Mouse (Mus musculus): ENCODE data around the gene Nt5c. TPM values are rescaled to one million over a fixed set of nuclear protein-coding genes. Genes with fewer than 3 reads are reported as not detected.
"Not testable (repeated sequence)": the region's sequence is repeated elsewhere in the genome, so short reads cannot be mapped to it uniquely, and the experiment has no call there.

Gene Nt5c
- 10 to 100 TPM; 62.5 to 67.8 TPM for total RNA-seq (2021)

DNA sequence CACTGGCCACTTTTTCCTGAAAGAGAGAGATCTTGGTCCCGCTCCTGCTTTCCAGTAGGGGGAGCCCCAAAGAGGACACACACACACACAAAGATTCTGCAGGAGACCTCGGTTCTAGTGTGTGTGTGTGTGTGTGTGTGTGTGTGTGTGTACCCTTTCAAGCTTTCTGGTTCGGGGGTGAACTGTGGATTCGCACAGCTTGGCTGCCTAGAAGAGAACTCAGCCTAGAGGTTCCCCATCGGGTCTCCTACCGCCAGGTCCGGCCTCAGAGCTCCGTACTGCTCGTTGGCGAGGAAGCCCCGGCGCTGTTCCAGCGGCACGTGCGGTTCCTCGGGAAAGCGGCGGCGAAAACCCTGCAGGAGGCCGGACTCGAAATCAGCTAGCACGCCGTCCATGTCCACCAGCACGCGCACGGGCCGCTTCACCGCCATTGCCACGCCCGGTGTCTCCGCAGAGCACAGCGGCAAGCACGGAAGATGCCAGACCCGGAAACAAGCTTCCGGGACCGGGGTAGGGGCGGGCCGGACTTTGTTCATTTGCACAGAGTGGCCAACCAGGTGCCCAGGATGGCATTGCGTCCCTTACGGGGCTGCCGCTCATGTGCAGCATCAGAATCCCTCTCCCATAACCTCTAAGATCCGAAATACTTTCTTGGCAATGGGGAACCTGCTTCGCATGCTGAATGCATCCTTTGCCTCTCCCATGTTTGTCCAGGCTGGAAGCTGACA, at the start of gene Nt5c:
Gene Nt5c (minus strand): TSS at position 507 of the 728 bp plus-strand sequence.
- DNase-seq: peak; percentile 81 to 85

DNA sequence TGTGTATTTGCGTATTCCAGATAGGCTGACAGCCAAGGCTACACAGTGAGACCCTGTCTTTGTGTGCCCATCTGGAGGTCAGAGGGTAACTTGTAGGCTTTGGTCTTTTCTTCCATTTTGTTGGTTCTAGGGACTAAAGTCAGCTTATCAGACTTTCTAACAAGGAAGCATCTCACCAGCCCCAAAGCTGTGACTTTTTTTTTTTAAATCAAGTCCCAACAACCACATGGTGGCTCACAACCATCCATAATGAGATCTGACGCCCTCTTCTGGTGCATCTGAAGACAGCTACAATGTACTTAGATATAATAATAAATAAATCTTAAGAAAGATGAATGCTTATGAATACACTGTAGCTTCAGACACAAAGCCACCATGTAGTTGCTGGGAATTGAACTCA, 46.4 kb upstream of the Nt5c start:
- no peak for DNase-seq

DNA sequence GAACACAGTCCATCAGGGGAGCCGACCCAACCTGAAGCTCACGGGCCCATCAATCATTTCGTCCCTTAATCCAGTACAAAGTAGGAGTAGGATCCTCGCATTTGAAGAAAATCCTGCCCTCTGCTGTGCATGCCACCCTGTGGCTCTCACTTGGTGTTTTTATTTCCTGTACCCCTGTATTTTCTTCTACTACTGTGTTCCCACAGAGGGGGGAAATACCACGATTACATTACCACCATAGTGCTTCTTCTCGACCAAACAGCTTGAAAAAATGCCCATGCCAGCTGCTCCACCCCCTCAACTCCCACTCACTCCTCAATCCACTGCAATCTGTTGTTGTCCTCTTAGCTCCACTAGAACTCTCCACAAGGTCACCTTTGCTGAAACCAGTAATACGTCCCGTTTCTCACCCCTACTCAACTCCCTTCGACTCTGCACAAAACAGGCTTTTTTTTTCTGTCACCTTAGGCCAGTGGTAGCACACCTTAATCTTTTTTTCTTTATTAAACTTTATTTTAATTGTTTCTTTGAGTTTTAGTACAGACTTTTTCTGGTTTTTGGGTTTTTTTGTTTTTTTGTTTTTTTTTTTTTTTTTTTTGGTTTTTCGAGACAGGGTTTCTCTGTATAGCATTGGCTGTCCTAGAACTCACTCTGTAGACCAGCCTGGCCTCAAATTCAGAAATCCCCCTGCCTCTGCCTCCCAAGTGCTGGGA, 45.4 kb upstream of the Nt5c start:
- DNase-seq: peak; percentile 26 to 49

DNA sequence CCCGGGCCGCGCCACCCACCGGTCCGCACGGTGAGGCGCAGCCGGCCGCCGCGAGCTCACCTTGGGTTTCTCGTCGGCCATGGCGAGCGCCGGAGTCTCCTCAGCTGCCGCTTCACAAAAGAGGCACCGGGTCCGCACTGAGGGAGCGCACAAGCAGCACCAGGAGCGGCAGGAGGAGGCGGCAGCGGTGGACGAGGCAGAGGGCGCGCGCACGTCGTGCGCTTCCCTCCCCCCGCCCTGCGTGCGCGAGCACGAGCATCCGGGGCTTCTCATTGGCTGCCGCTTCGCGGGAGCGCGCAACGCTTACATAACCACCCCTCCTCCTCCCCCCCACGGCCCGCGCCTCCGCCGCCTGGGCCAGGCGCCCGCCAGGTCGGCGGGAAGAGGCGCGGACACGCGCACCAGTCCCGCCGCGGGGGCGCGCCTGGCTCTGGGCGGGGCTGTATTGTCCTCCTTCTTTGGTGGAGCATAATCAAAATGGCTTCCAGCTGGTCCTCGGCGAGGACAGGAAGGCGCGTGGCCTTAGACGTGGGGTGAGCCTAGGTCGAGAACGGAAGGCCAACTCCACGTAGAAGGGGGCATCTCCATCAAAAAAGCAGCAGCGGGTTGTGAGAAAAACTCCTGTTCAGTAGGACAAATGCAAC, 44.5 kb upstream of the Nt5c start, which contains the start of gene Sumo2:
Gene Sumo2 (minus strand): TSS at position 239 of the 644 bp plus-strand sequence.
- DNase-seq: peak; percentile 97

DNA sequence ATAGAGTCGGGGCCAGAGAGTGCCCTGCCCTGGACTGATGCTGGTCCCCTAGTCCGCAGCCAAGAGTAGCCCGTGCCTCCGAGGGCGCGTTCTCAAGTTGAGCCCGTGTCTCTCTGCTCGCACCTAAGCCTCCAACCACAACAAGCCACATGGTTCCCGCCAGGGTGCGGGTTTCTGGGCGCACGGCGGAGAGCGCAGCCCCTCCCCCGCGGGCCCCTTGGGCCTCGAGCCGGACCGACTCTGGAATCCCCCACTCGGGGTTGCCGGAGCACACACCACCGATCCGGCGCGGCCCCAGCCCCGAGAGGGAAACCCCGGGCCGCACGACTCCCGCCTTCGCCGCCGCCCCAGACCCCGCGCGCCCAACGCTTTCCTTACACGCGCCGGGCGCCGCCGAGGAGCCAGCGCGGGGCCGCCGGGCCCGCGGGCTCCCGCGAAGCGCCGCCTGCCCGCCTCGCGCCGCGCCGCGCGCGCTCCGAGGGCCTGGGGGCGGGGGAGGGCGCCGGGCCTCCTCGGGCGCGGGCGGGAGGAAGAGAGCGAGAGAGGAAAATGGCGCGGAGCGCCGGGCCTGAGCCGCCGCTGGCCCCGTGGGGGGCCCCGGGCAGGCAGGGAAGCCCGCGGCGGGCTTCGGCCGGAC, 43.9 kb upstream of the Nt5c start:
- peak; percentile 49 to 60 for DNase-seq

DNA sequence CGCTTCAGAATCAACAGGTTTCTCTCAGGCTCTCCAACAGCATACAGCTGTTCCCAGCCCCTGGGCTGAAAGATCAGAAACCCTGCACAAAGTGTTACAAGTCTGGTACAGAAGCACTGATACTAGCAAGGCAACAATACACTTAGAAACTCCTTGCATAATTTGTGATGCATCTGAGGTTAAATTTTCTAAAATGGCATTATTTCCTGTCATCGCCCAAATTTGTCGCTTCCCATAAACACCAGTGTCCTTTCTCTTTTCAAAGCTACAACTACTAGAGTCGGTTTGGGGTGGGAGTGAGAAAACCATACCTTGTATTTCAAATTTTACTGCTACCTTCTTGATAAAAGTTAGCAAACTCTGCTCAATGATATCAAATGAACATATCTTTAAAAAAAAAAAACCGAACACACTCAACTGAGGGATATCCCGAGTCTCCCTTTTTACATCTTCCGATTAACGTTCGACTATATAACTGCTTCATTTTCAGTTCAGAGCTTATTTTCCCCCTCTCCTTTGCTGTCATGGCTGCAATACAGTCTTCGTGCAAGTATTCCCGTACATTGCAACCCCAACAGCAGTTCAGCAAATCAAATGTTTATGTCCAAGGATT, 43.2 kb upstream of the Nt5c start:
- DNase-seq: no peak

DNA sequence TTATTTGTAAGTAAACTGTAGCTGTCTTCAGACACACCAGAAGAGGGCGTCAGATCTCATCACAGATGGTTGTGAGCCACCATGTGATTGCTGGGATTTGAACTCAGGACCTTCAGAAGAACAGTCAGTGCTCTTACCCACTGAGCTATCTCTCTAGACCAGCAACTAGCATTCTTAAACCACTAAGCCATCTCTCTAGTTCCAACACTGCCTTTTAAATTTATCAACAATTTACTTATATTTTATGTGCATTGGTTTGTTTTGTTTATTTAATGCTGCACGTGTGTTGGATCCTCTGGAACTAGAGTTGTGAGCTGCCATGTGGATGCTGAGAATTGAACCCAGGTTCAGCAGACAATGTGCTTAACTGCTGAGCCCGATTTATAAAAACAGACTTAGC, 34.8 kb upstream of the Nt5c start:
- DNase-seq: not testable (repeated sequence)

DNA sequence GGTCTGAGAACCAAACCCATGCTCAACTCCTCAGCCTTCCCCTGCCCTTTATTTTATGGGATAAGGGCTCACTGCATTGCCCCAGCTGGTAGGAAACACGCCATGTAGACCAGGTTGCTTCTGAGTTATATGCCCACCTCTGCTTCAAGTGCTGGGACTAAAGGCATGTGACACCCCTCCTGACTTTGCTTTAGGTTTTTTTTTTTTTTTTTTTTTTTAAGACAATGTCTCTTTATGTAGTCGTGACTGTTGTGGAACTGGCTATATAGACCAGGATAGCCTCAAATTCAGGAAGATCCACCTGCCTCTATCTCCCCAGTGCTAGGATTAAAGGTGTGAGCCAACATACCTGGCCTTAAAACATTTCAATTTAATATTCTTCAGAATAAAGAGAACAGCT, 31.0 kb upstream of the Nt5c start:
- no peak for DNase-seq

DNA sequence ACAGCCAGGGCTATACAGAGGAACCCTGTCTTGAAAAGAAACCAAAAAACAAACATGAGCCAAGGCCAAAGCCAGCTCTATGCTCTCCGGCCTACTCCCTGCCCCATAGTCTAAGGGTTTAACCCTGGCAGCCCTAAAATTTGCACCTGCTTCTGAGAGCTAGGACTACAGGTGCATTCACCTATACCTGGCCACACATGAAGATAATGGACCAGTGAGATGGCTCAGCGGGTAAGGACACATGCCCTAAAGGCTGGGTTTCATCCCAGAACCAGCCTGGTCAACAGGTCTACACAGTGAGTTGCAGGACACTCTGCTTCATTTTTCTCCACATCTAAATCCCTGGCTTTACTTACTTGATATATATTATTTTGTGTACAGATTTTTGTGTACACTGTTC, 30.6 kb upstream of the Nt5c start:
- DNase-seq: no peak

DNA sequence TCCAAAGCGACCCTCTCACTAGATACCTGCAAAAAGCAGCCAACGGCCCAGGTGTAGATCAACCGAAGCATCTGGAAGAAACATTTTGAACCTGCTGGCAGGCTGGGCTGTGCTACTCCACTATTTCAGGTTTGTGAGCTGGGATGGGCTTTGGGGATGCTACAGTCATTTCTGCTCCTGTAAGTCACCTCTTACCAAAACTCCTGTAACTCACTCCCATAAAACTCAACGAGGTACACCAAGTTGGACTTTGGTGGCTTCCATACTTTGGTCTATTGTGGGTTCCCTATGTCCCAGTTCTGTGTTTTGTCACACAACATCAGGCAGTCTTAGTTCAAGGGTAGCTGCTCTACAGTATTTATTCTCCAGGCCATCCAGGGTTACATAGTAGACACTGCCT, 29.4 kb upstream of the Nt5c start:
- DNase-seq: no peak

DNA sequence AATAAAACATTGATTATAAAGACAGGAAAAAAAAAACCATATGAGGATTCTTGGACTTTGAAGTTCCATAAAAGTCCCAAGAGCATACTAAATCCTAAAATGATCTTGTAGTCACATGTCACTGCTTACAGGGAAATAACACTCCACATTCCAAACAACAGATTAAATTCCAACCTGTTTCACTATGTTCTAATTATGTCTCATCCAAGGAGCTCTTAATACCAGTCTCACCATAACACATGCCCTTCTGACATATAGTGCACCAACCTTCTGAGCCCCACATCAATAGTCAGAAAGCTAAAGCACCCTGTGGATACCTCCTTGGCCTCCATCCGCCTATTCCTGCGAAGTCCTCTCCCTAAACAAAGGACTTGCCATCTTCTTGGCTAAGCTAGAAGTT, 28.6 kb upstream of the Nt5c start:
- no peak for DNase-seq

DNA sequence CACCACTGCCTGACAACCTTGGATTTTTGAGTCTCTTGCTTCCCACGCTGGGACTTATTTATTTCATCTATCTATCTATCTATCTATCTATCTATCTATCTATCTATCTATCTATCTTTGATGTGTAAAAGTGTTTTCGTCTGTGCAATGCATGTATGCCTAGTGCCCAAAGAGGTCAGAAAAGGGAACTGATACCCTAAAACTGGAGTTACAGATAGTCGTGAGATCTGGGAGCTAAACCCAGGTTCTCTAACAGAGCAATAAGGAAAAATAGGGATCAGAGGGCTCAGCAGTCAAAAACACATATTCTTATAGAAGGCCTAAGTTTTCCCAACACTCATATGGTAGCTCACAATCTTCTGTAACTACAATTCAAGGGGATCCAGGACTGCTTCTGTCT, 27.9 kb upstream of the Nt5c start:
- no peak for DNase-seq

DNA sequence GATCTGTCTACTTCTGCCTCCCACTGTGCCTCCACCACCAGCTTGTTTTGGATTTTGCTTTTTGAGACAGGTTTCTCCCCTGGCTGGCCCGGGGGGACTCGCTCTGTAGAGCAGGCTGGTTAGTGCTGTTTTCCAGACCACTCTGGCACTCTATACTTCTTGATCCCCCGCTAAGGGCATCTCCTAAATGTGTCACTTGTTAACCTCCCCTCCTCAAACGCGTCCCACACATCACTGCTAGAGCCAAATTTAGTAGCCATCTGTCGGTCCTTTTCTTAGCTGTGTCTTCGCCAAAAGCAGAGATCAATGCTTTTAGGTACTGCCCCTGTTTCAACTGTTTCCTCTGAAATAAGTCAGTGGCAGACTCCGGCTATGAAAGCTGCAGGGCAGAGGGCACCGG, 27.0 kb upstream of the Nt5c start:
- no peak for DNase-seq

DNA sequence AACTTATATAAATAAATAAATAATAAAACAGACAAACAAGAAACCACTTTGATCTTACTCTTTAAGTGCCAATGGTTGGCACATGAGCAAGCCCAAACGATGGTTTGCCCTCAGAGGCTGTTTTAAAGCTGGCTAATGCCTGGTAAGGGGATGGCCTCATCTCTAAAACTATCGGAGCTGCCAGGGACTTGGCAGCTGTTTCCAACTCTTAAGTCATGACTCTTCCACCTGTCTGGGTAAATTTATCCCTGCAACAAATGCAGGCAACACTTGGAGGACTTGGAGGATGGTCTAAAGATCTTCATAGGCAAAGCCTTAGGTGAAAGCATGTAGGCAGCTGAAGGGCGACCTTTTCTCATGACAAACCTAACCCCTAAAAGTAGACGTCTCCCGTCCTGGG, 25.3 kb upstream of the Nt5c start:
- no peak for DNase-seq

DNA sequence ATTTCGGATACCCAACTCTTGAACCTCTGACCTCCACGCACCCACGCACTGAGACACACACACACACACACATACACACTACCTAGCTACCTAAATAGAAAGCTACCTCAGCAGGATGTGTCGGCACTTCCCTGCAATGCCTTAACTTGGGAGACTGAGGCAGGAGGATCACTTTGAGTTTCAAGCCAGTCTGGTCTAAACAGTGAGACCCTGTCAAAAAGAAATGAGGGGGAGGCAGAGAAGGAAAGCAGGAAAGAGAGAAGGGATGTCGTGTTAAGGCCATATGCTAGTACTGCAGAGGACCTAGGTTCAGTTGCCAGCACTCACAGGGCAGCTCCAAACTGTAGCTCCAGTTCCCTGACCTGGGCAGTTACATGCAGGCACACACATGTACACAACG, 23.4 kb upstream of the Nt5c start:
- no peak for DNase-seq

DNA sequence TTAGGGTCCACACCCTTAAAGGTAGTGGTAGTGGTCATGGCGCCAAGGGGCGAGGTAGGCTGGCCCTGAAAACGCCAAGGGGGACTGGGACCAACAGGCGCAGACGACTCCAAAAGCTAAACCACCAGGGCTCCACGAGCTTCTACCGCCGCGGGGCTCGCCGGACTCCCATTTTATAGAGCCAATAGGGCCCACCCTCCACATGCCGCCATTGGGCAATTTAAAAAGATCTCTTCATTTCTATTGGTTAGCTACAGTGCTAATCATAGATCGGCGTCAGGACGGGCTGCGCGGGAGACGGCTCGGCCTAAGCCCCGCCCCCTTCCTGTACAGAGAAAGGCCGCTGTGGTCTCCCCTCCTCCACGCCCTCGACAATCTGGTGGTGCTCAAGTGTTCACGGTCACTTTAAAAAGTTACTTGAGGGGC, 22.6 kb upstream of the Nt5c start, which contains the start of gene Jpt1:
Gene Jpt1 (minus strand): TSS at position 150 of the 426 bp plus-strand sequence.
- DNase-seq: peak; percentile 94 to 97

DNA sequence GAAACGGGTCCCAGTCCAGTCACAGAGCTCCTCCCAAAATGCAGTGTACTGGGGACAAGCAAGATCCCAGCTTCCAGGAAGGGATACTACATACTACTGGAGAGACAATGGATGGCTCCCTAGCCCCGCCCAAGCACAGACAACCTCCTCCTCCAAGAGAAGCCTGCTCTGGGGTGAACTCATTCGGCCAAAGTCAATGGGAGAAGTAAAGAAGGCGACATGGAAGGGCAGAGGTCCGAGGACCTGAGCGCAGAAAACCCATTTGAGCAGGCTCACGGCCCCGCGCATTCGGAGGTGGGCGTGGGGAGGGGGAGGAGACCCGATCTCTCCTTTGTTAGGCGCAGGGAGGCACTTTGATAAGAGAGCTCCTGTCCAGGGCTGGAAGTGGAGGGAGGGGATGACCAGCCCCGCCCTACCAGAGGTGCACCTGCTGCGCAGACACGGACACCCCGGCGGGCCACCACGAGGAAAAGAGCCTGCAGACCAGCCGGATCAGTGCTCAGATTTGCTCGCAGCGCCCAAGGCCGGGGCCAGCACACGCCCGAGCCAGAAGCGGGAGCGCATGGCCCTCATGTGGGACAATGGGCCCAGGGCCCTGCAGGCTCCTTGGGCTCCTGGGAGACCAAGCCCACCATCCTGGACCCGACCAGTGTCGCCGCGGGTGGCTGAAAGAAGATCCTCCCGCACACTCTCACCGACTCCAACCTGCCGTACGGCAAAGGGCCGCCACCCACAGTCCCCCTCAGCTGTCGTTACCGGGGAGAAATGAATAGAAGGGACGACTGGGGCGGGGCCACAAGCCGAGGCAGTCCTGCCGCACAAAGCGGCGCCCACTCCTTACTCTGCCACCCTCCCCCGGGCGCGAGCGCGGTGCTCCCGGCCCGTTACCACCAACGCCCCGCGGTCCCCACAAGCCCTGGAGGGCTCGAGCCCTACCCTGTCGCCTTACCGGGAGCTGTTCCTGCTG, 21.9 kb upstream of the Nt5c start:
- peak in 1 of 2 experiments; percentile 34 for DNase-seq

DNA sequence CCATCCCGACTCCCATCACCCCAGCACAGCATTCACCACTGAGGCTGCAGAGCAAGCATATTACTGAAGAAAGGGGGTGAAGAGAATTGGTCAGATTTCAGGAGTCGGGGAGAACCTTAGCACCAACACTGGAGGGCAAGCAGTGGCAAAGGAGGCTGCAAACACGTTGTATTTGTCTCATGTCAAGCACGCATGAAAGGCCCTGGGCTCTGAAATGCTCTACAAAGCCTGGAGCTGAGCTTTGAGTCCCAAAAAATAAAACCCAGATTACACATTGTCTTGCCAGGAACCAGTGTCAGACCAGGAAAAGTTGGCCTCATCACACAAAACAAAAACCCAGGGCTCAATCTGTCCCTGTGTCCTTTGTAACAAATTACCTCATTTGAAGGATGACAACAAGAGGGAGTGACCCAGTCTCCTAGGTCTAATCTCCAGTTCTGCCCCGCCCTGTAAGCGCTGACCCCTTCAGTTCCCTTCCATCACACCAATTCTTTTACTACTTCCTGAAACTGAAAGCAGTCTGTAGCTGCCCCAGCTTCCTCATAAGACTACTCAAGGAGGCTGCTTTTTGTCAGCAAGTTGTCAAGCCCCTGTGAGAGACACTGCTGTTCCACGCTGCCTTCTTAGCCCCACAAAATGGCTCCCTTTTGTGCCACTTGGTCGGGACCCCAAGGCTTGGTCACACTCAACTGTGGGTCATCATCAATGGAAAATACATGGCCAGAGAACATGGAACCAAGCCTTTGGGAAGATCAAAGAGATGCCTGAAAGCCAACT, 20.9 kb upstream of the Nt5c start:
- no peak for DNase-seq

DNA sequence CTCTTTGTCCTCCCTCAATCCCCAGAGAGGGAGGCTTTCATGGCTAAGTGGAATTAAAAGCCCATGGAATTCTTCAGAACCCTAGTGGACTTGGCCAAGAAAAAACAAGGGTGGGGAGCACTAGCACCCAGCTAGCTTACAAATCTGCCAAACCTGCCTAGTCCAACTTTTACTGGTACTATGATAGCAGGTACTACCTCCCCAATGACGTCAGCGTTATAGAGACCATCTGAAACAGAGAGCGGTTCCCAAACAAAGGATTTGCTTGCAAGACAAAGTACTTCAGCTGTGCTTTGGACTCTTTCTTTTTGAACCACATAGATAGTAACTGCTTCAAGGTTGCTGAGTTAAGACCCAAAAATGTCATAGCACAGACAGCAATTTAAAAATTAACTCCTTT, 20.3 kb upstream of the Nt5c start:
- no peak for DNase-seq

DNA sequence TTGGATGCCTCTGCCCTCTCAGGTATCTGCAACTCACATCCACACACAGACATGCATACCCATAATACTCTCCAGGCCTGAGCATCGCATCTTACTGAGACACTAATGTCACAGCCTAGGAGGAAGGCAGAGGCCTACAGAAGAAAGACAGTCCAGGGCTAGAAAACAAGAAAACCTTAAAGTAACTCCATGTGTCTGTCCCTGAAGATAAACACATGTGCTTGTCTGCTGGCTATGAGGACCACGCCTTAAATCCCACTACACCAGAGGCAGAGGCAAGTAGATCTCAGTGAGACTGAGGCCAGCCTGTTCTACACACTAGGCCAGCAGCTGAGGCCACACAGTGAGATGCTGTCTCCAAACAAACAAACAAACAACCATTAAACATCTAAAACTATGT, 19.5 kb upstream of the Nt5c start:
- no peak for DNase-seq

DNA sequence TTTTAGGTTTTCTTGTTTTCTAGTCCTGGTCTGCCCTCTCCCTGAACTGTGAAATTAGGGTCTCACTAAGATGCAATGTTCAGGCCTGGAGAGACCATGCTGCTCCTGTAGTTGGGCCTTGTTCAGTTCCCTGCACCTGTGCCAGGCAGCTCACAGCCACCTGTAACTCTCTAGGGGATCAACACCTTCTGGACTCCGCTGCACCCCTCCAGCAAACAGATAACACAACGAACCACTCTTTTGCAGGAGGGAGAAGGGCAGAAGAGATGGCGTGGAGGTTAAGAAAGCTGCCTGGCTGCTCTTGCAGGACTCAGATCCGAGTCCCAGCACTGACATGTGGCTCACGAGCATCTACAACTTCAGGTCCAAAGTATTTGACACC, 18.8 kb upstream of the Nt5c start:
- no peak for DNase-seq
